Mouse (Mus musculus) 3T3-L1 (cell line): Measurements from ENCODE around the gene 9130019O22Rik.
"Not testable (repeated sequence)": the region's sequence is repeated elsewhere in the genome, so short reads cannot be mapped to it uniquely, and the experiment has no call there.

Experiments used
- DNase-seq: peaks from one replicate; pipeline ENCODE4 v3.0.0-alpha.2; 2015; ENCODE audit warnings: low read depth, low spot score

Gene 9130019O22Rik

GRCm38 (mm10) chr7:127375271-127376245 lies 11.4 kb downstream of the 9130019O22Rik start, which contains the start of gene Zfp747:
TSS of gene Zfp747 (minus strand) at chr7:127376050.
- DNase-seq: peak; percentile 98

DNA sequence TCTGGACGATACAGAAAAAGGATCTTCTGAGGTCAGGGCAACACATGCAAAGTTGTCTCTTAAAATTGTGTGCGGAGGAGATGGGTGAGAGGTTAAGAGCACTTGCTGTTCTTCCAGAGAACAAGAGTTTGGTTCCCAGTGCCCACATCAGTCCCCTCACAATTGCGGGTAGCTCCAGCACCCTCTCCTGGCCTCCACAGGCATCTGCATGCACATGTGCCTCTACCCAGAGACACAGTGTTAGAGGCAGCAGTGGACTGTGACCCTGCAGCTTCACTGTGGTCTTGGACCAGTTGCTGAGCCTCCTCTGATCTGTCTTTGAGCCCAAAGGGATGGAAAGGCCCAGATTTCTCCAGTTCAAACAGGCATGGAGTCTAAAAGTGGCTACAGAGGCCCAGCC lies 15.1 kb downstream of the 9130019O22Rik start:
- not testable (repeated sequence) for DNase-seq

- no peak for DNase-seq
These were observed 15.8 kb downstream of the 9130019O22Rik start for GRCm38 (mm10) chr7:127371213-127371612.

DNA sequence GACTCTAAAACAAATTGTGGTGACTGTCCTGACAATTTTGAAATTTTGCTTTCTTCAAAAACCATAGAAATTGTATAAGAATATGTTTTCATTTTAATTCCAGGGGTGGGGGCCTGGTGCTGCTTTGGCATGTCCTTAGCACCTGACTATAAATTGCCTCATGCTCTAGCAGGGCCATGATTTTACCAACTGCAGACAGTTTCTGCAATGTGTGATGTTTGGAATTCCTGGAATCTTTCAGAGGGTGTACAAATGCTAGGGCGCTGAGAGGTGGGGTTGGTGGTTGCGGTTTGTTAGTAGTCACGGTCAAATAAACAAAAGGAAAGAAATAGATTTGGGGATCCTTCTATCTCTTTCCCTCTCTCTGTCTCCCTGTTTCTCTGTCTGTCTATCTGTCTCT lies 20.7 kb downstream of the 9130019O22Rik start:
- DNase-seq: no peak

DNA sequence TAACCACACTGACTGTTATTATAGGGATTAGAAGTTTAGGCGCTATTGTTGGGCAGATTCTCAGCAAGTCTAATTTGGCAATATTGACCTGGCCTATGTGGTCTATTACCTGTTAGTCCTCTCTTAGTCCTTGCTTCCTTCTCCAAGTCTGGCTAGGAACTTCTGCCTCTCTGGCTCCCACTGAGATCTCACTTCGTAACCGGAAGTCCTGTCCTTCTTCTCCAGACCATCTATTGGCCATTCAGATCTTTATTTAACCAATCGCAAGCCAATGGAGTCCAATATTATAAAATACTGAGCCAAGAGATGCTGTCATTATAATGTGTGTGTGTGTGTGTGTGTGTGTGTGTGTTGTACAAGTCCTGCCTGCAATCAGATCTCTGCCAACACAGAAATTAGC lies 22.8 kb downstream of the 9130019O22Rik start:
- no peak for DNase-seq

GRCm38 (mm10) chr7:127363475-127363921 lies 23.5 kb downstream of the 9130019O22Rik start:
- no peak for DNase-seq

GRCm38 (mm10) chr7:127362418-127362817 lies 24.5 kb downstream of the 9130019O22Rik start:
- DNase-seq: peak; percentile 68

DNA sequence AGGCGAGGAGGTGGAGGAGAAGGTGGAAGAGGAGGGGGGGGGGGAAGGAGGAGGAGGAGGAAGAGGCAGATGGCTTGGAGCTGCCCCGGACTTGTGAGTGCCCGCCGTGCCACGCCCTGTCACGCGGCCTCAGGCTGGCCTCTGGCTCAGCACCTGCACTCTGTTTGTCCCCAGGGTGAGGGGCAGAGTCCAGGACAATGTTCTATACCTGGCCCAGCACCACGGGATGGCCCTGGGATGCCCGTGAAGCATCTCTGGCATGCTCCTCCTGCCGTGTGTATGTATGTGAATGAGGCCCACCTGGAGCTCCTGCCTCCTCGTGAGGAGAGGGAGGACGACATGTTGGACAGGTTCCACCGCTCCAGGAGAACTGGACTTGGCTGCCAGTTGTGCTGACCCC lies 25.5 kb downstream of the 9130019O22Rik start:
- no peak for DNase-seq

- DNase-seq: no peak
These were observed 26.7 kb downstream of the 9130019O22Rik start for GRCm38 (mm10) chr7:127360265-127360664.

DNA sequence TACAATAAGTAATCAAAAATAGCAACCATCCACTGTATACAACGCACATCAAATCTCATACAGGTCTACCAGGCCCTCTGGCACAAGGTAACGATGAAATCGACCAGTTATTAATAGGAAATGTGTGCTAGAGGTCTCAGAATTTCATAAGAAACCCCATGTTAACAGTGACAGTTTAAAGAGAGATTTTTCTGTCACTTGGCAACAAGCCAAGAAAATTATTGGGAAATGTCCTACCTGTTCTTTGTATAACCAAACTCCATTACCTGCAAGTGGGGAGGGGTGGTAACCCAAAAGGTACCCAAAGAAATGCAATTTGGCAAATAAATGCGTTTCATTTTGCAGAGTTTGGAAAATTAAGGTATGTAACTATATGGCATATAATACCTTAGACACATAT lies 28.5 kb downstream of the 9130019O22Rik start:
- no peak for DNase-seq

DNA sequence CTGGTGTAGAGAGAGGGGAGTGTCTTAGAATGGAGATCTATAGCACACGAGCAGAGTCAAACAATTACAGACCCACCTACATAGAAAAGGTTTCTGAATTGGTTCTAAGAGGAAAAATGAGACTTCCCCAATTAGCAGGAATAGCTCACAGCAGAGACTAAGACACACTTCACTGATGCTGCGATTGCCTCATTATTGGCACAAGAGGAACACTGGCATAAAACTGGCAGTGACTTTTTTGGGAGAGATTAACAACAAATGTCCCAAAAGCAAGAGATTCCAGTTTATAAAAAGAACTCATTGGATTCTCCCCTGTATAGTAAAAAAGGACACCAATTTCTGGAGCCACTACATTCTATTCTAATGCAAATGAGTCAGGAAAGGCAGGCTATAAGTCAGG lies 29.1 kb downstream of the 9130019O22Rik start:
- no peak for DNase-seq

- no peak for DNase-seq
These were observed 31.2 kb downstream of the 9130019O22Rik start for GRCm38 (mm10) chr7:127355796-127356195.

DNA sequence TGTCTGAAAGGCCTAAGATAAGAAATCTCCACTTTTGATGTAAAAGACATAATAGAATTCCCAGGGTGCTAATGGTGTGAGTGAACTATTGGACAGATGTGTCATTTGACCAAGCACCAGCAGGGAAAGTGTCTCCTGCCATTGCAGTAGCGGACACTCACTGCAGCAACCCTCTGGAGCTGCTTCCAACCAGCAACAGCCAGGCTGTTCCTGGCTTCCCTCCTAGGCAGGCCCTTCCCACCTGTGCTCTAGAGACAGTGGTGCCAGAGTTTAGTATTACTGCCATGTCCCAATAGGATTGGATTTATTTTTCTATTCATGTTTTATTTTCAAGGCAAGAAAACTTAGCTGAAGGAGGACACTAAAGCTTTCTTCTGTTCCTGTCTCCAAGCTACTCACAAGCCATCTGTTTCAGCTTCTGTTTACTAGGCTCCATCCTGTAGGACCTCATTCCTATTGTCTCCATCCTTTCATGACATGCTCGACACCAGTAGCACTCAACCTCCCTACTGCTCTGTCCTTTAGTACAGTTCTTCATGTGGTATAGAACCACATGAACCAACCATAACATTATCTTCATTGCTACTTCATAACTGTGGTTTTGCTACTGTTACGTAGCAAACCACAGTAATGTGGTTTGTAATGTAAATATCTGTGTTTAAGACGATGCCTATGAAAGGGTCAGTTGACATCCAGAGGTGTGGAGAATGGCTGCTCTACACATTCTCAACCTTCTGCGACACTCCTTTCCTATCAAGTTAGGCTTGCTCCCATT lies 35.5 kb downstream of the 9130019O22Rik start:
- DNase-seq: no peak

DNA sequence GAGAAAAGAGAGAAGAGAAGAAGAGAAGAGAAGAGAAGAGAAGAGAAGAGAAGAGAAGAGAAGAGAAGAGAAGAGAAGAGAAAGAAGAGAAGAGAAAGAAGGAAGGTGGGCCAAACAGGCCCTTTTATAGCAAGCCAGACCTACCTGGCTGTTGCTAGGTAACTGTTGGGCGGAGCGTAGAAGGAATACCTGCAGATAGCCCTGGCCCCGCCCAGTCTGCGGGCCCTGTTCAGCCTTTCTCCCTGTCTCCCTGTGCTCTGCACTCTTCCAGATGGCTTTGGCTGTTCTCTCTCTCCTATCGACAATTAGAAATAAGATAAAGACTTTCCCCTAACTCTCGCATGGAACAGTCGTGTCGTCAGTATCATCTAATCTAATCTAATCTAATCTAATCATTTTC lies 40.3 kb downstream of the 9130019O22Rik start:
- DNase-seq: no peak

DNA sequence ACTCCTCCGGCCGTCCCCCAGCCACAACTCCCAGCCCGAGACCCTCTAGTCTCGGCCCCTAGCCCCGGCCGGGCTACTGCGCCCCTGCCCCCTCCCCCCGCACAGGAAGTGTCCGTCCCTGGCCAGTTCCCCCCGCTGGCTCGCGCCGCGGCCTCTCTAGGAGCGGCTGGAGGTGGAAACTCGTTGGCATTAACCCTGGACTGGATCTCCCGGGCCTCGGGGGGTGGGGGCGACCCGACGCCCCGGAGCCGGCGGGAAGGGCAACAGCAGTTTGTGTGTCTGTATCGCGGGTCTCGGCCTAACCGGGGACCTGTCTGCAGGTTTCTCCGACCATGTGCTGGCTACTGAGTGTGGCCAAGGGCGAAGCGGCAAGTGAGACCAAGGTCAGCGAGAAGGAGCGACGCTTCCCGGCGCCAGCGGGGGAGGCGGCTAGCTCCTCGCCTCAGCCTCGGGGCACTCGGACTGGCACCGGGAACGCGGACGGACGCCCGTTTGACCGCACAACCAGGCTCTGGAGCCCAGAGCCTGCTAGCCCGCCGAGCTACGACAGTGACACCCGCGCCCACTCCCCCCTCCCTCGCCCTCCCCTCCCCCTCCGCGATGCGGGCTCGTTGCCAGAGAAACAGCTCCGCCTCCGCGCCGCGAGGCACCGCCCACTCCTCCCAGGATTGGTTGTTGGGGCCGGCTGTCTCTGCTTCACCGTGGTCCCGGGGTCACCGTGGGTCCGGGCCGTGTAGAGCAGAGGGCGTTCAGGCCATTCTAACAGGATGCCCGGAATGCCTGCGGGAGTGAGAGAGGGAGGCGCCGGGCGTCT lies 41.2 kb downstream of the 9130019O22Rik start, which contains the start of gene Zfp768:
TSS of gene Zfp768 (minus strand) at position 78 of the 814 bp plus-strand sequence.
- DNase-seq: peak; percentile 75

- DNase-seq: peak; percentile 52
These were observed 41.9 kb downstream of the 9130019O22Rik start for GRCm38 (mm10) chr7:127345092-127345491.

DNA sequence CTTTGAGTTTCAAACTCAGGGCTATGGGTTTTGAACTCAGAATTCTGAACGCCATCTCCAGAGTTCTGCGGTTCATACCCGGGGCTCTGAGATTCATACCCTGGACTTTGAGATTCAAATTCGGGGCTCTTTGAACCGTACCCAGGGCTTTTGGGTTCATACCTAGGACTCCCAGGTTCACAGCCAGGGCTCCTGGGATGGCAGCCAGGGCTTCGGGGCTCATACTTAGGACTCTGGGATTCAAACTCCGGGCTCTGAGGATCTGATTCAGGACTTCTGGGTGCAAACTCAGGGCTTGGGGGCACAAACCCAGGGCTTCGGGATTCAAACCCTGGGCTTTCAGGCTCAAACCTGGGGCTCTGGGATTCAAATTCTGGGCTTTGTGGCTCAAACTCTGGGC lies 42.6 kb downstream of the 9130019O22Rik start:
- DNase-seq: no peak

- DNase-seq: no peak
These were observed 43.5 kb downstream of the 9130019O22Rik start for GRCm38 (mm10) chr7:127343351-127344019.

DNA sequence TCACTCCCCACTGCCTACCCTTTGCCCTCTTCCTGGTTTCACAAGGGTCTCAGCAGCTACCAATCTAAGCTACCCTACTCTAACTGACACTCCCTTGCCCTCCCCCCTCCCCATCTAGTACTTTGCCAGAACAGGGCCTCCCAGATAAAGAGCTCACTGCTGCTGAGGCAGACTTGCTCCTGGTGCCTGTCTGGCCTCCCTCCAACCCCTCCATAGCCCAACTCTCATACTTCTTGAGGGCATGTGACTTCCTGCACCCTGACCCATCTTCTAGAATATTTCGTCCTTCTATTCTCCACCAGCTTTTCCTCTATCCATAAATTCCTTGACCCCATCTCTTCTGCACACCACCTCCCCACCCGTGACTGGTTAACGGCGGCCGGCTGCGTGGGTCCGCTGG lies 44.1 kb downstream of the 9130019O22Rik start:
- no peak for DNase-seq

- DNase-seq: peak; percentile 32
These were observed 44.6 kb downstream of the 9130019O22Rik start for GRCm38 (mm10) chr7:127342332-127342731.

DNA sequence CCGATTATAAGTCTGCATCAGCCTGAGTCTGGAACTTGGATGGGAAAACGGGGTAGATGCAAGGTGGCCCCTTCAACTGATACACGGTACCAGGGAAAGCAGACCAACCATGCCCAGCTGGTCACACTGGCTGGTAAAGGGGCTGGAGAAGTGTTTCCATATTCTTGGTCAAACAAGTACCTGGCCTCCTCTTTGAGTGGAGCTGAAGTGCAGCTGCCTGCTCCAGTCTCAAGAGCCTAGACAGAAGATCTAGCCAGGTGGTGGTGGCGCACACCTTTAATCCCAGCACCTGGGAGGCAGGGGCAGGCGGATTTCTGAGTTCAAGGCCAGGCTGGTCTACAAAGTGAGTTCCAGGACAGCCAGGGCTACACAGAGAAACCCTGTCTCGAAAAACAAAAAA lies 45.1 kb downstream of the 9130019O22Rik start:
- not testable (repeated sequence) for DNase-seq
